In the genomic region with DNA sequence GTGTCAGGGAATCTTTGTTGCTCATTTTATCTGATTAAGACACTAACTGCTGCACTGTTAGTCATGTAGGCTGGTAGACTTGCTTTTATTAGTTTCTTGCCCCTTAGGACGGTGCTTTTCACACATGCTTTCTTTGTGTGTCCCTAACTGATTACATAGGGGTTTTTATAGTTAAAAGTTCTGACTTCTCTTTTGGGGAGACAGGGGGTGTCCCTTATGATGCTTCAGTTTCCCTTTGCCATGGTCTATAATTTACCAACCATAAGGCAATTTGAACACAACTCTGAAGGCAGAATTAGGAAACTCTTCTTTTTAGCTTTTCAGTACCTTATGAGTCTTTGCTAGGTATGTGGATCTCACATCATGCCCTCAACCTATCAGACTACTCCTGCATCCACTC, we compare ENCODE assay signal across 22 mouse cellular contexts.
DNase-seq lines count a peak whose midpoint lies in the region; ATAC-seq and TF ChIP-seq lines count a peak whose summit lies in the region.
"Had no signal": no experiment of that assay in that cellular context is flagged by ENCODE, and none has a peak within 500 bp of the region (broad histone marks: within the 10 kb centered on the region; RNA-seq: fewer than 3 reads in every experiment).

No protein-coding gene starts in this region.

- 88% methylated on average over 1 of the region's 1 CpGs for WGBS in lung, postnatal 0 days

- H3K4me3 ChIP-seq in MEL (ENCODE audit: control insufficient read depth in 1 of 2, insufficient read depth in 1 of 2, low read depth in 2 of 2, low read length in 2 of 2): no peak overlapping the region
- H3K4me3 ChIP-seq in lung, postnatal 0 days (ENCODE audit: low read depth, low read length): no peak overlapping the region
- H3K4me3 ChIP-seq: embryonic facial prominence, embryonic 10.5 days; embryonic facial prominence, embryonic 12.5 days; forebrain, embryonic 13.5 days; forebrain, embryonic 15.5 days had no signal

- H3K27ac ChIP-seq in MEL (ENCODE audit: control insufficient read depth, low read depth, low read length): peak overlapping the region; percentile 92
- no peak overlapping the region for H3K27ac ChIP-seq in lung, postnatal 0 days (ENCODE audit: low read length)
- H3K27ac ChIP-seq: embryonic facial prominence, embryonic 10.5 days; embryonic facial prominence, embryonic 12.5 days; forebrain, embryonic 13.5 days; forebrain, embryonic 15.5 days had no signal

- no peak for TF ChIP-seq POLR2A in MEL (IDR thresholded peaks at IDR 0.05; ENCODE audit: control insufficient read depth in 1 of 2, insufficient read depth in 1 of 2, low read depth in 1 of 2, low read length in 2 of 2, poor library complexity in 1 of 2)

- no peak overlapping the region for H3K4me2 ChIP-seq in lung, postnatal 0 days (replicated peaks; ENCODE audit: low read depth, low read length)
- H3K4me2 ChIP-seq: embryonic facial prominence, embryonic 12.5 days; forebrain, embryonic 13.5 days; forebrain, embryonic 15.5 days had no signal

- DNase-seq in A20 (ENCODE audit: low read depth, low spot score) (peak; percentile 63), MEL (ENCODE audit: low read depth, low spot score) (peak; percentile 15)
- DNase-seq in layer of hippocampus, adult 18-20 months (ENCODE audit: low spot score in 2 of 2): no peak
- no peak for DNase-seq in frontal cortex, postnatal 10 days (ENCODE audit: low spot score in 2 of 2)
- DNase-seq in lung, postnatal 0 days (ENCODE audit: low spot score): no peak
- DNase-seq: adrenal gland, adult 2 months; adrenal gland, postnatal 10 days; adrenal gland, postnatal 25 days; cerebellum, adult 11-12 months; cerebellum, adult 2 months; cerebellum, adult 9-10 months; cerebellum, postnatal 10 days; cerebellum, postnatal 25 days; forebrain, postnatal 0 days had no signal

- TF ChIP-seq EP300 in MEL (IDR thresholded peaks at IDR 0.05; ENCODE audit: low read depth in 1 of 2, low read length in 2 of 2): no peak
- no peak for TF ChIP-seq EP300 in lung, postnatal 0 days (IDR thresholded peaks at IDR 0.05)

- H3K79me2 ChIP-seq in MEL (ENCODE audit: control insufficient read depth, insufficient read depth, low read length, poor library complexity): no peaks in the 10 kb centered on the region

- H3K9me3 ChIP-seq in MEL (replicated peaks; ENCODE audit: insufficient read depth, low read length): no peaks in the 10 kb centered on the region
- H3K9me3 ChIP-seq in lung, postnatal 0 days (ENCODE audit: low read length): no peaks in the 10 kb centered on the region
- H3K9me3 ChIP-seq: embryonic facial prominence, embryonic 10.5 days; embryonic facial prominence, embryonic 12.5 days; forebrain, embryonic 13.5 days; forebrain, embryonic 15.5 days had no signal

- peaks cover 0 to 18% of the 10 kb centered on the region in 2 experiments; a peak in 2 of 4 replicates for H3K36me3 ChIP-seq in MEL (ENCODE audit: control insufficient read depth in 1 of 2, insufficient read depth in 2 of 2, low read length in 2 of 2)
- no peaks in the 10 kb centered on the region for H3K36me3 ChIP-seq in lung, postnatal 0 days (ENCODE audit: insufficient read depth, low read length)
- H3K36me3 ChIP-seq: embryonic facial prominence, embryonic 10.5 days; embryonic facial prominence, embryonic 12.5 days; forebrain, embryonic 15.5 days; G1E had no signal

- no peak for TF ChIP-seq CTCF in MEL (IDR thresholded peaks at IDR 0.05 in 2 of 3, conservative IDR thresholded peaks at IDR 0.05 in 1 of 3; ENCODE audit: control insufficient read depth in 1 of 3, insufficient read depth in 1 of 3, low read depth in 2 of 3, low read length in 3 of 3, poor library complexity in 1 of 3, severe bottlenecking in 1 of 3)
- TF ChIP-seq CTCF in lung, postnatal 0 days (IDR thresholded peaks at IDR 0.05): no peak

- peak; percentile 32; the same call in 1 of the 2 replicates for ATAC-seq in neutrophil, adult 5-6 weeks (ENCODE audit: extremely low read depth, insufficient number of reproducible peaks, low FRiP score, poor library complexity, severe bottlenecking)
- ATAC-seq in lung, postnatal 0 days: no peak
- ATAC-seq: CD4-positive, CD25-positive, alpha-beta regulatory T cell, adult 4 months; forebrain, embryonic 13.5 days; forebrain, embryonic 15.5 days; forebrain, postnatal 0 days had no signal

- H3K4me1 ChIP-seq in MEL (ENCODE audit: control insufficient read depth in 1 of 2, insufficient read depth in 2 of 2, low read length in 2 of 2): peaks cover 2 to 7% of the 10 kb centered on the region in 2 experiments; a peak in 2 of 4 replicates
- no peaks in the 10 kb centered on the region for H3K4me1 ChIP-seq in lung, postnatal 0 days (ENCODE audit: insufficient read depth, low read depth, low read length)
- H3K4me1 ChIP-seq: embryonic facial prominence, embryonic 12.5 days; forebrain, embryonic 13.5 days; forebrain, embryonic 15.5 days had no signal

- TF ChIP-seq RAD21 in MEL (IDR thresholded peaks at IDR 0.05; ENCODE audit: low read depth, low read length): no peak

- no peaks in the 10 kb centered on the region for H3K27me3 ChIP-seq in MEL (ENCODE audit: control insufficient read depth in 1 of 2, insufficient read depth in 2 of 2, low read length in 2 of 2)
- H3K27me3 ChIP-seq in lung, postnatal 0 days (replicated peaks; ENCODE audit: insufficient read depth, low read length): no peaks in the 10 kb centered on the region
- H3K27me3 ChIP-seq: CH12.LX; embryonic facial prominence, embryonic 12.5 days; forebrain, embryonic 13.5 days; forebrain, embryonic 15.5 days had no signal

- 0 out of 2 replicates have a peak overlapping the region, but pooled peaks have one; percentile 14 for H3K9ac ChIP-seq in MEL (ENCODE audit: control insufficient read depth, low read depth, low read length, poor library complexity, severe bottlenecking)
- H3K9ac ChIP-seq in lung, postnatal 0 days (replicated peaks; ENCODE audit: low read depth): no peak overlapping the region
- H3K9ac ChIP-seq: embryonic facial prominence, embryonic 12.5 days; forebrain, embryonic 13.5 days; forebrain, embryonic 15.5 days; forebrain, postnatal 0 days had no signal

TF ChIP-seq in MEL, 35 proteins besides CTCF, POLR2A, EP300 and RAD21:
- TF ChIP-seq HCFC1 (IDR thresholded peaks at IDR 0.05; ENCODE audit: low read depth, low read length): no peak
- no peak for TF ChIP-seq UBTF (IDR thresholded peaks at IDR 0.05; ENCODE audit: borderline replicate concordance, insufficient read depth, low read depth, low read length)
- TF ChIP-seq CHD2 (IDR thresholded peaks at IDR 0.05; ENCODE audit: low read length): no peak
- TF ChIP-seq GATA1 (IDR thresholded peaks at IDR 0.05; ENCODE audit: low read depth, low read length): no peak
- TF ChIP-seq MAZ (IDR thresholded peaks at IDR 0.05; ENCODE audit: low read depth, low read length): no peak
- TF ChIP-seq RCOR1 (IDR thresholded peaks at IDR 0.05; ENCODE audit: low read depth, low read length): no peak
- TF ChIP-seq MYC (IDR thresholded peaks at IDR 0.05; ENCODE audit: low read depth, low read length): no peak
- no peak for TF ChIP-seq MXI1 (IDR thresholded peaks at IDR 0.05; ENCODE audit: low read depth, low read length)
- TF ChIP-seq TAL1 (IDR thresholded peaks at IDR 0.05; ENCODE audit: low read length): no peak
- TF ChIP-seq MEF2A (IDR thresholded peaks at IDR 0.05; ENCODE audit: extremely low read depth, insufficient replicate concordance, low read depth, low read length, poor library complexity, severe bottlenecking): no peak
- no peak for TF ChIP-seq USF1 (IDR thresholded peaks at IDR 0.05; ENCODE audit: low read depth, low read length)
- TF ChIP-seq GABPA (IDR thresholded peaks at IDR 0.05; ENCODE audit: low read depth, low read length): no peak

Comparison
In these comparisons a context has a peak if more than half of its experiments do, and no peak if none do; other contexts are left out.
1. DNase-seq: peak in A20 (single experiment) and MEL (single experiment); none in layer of hippocampus, adult 18-20 months (0 of 2), frontal cortex, postnatal 10 days (0 of 2) and lung, postnatal 0 days (single experiment).